Mouse (Mus musculus) limb, embryonic 14.5 days (tissue): ENCODE data around the gene Tmco3. TPM values are rescaled to one million over a fixed set of nuclear protein-coding genes. Genes with fewer than 3 reads are reported as not detected.

Experiments
- ATAC-seq: fragments of 200-750 bp; cut with Nextera tagmentation; 2 replicates; pipeline ENCODE4 v1.8.0; 2017; ENCODE audit warnings: low read depth, moderate number of reproducible peaks, moderate TSS enrichment; ENCODE audit not compliant: low FRiP score
- DNase-seq: peaks from one replicate; pipeline ENCODE4 v3.0.0-alpha.2; 2015; ENCODE audit warnings: low spot score
- H3K27ac ChIP-seq: fragments of 300-500 bp; sonication (generic); replicated peaks from 2 replicates; pipeline ENCODE4 v1.5.1; 2014; ENCODE audit warnings: low read depth, mild to moderate bottlenecking, low read length, moderate library complexity, mixed read lengths
- H3K27me3 ChIP-seq: fragments of 300-500 bp; sonication (generic); 2 replicates; pipeline ENCODE4 v1.6.1; 2014; ENCODE audit warnings: low read length, mixed read lengths; ENCODE audit not compliant: control insufficient read depth, insufficient read depth
- H3K36me3 ChIP-seq: fragments of 300-500 bp; sonication (generic); 2 replicates; pipeline ENCODE4 v1.6.1; 2014; ENCODE audit warnings: mild to moderate bottlenecking, low read length, moderate library complexity, mixed read lengths; ENCODE audit not compliant: control insufficient read depth, insufficient read depth
- H3K4me1 ChIP-seq: fragments of 300-500 bp; sonication (generic); 2 replicates; pipeline ENCODE4 v1.6.1; 2014; ENCODE audit warnings: antibody characterized with exemption, low read length, mixed read lengths; ENCODE audit not compliant: control insufficient read depth, insufficient read depth
- H3K4me2 ChIP-seq: fragments of 300-500 bp; sonication (generic); replicated peaks from 2 replicates; pipeline ENCODE4 v1.6.1; 2014; ENCODE audit warnings: low read depth, mild to moderate bottlenecking, low read length, moderate library complexity; ENCODE audit not compliant: severe bottlenecking
- H3K4me3 ChIP-seq: fragments of 300-500 bp; sonication (generic); replicated peaks from 2 replicates; pipeline ENCODE4 v1.5.1; 2014; ENCODE audit warnings: low read length
- H3K9ac ChIP-seq: fragments of 300-500 bp; sonication (generic); 2 replicates; pipeline ENCODE4 v1.6.1; 2014; ENCODE audit warnings: mild to moderate bottlenecking, low read depth, low read length, moderate library complexity; ENCODE audit not compliant: severe bottlenecking
- H3K9me3 ChIP-seq: fragments of 300-500 bp; sonication (generic); 2 replicates; pipeline ENCODE4 v1.6.1; 2016; ENCODE audit warnings: low read length; ENCODE audit not compliant: control insufficient read depth
- POLR2A ChIP-seq: fragments of 200-500 bp; IDR thresholded peaks from 2 replicates; pipeline ENCODE4 v1.8.0; 2012; ENCODE audit warnings: inconsistent platforms, mild to moderate bottlenecking, moderate library complexity, borderline replicate concordance; ENCODE audit not compliant: insufficient read depth, insufficient read length; ENCODE audit errors: extremely low read depth
- WGBS: fragments of 180-500 bp; shearing (Covaris S2); extraction: QIAGEN DNeasy Blood & Tissue Kit; methylation state at CpG from one replicate; pipeline ENCODE4 v1.1.7; 2014; 5-methylcytosine and 5-hydroxymethylcytosine counted together
- polyA plus RNA-seq, 2 experiments: library from polyadenylated mRNA; depleted of rRNA in 1 of 2; stranded (reverse) in 1 of 2; unstranded in 1 of 2; fragments of >200 nt; fragmentation: Nextera tagmentation in 1 of 2; extraction: Ambion mirVana in 1 of 2; gene quantifications; 2 replicates each; pipeline versions ENCODE4 v1.2.1 to v1.2.3; 2012 to 2014

The Tmco3 gene
- polyA plus RNA-seq, 2 experiments, result 39.4 to 47.0 TPM

DNA sequence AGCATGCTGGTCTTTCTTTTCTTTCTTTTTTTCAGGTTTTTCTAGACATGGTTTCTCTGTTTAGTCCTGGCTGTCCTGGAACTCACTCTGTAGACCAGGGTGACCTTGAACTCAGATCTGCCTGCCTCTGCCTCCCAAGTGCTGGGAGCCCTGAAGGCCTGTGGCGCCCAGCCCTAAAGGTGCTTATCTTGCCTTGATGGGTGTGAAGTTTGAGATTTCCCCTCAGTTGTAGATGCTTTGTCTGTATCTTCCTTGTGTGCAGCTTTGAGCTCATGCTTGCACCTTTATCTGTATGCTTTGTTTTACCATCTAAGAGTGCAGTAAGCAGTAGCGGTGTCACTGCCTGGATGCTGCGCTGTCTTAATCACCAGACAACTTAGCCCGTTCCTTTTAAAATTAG is 55.1 kb downstream of the Tmco3 start:
- Histone ChIP-seq H3K36me3 (peaks cover 79% of the 10 kb centered on the region), H3K27me3 (no peaks in the 10 kb centered on the region)
- WGBS, result 92% methylated on average over 4 of the region's 4 CpGs

GRCm38 (mm10) chr8:13350052-13350451 is 62.1 kb downstream of the Tmco3 start:
- Histone ChIP-seq H3K27me3 (no peaks in the 10 kb centered on the region), H3K4me1 (no peaks in the 10 kb centered on the region), H3K9ac (no peak overlapping the region), H3K36me3 (peaks cover 86% of the 10 kb centered on the region), H3K4me3 (no peak overlapping the region), H3K27ac (no peak overlapping the region), H3K9me3 (no peaks in the 10 kb centered on the region), H3K4me2 (no peak overlapping the region)
- no peak for TF ChIP-seq POLR2A
- no peak for DNase-seq
- 88% methylated on average over 7 of the region's 7 CpGs for WGBS
- ATAC-seq, result no peak

More for the DNA sequence above, 55.1 kb downstream of the Tmco3 start:
- ATAC-seq, result no peak
- no peak overlapping the region for H3K4me3 ChIP-seq
- H3K4me1 ChIP-seq, result peaks cover 10% of the 10 kb centered on the region; the same call in 1 of the 2 replicates
- H3K9ac ChIP-seq, result no peak overlapping the region
- H3K9me3 ChIP-seq, result no peaks in the 10 kb centered on the region
- no peak for DNase-seq
- TF ChIP-seq POLR2A, result no peak
- H3K4me2 ChIP-seq, result no peak overlapping the region
- no peak overlapping the region for H3K27ac ChIP-seq

DNA sequence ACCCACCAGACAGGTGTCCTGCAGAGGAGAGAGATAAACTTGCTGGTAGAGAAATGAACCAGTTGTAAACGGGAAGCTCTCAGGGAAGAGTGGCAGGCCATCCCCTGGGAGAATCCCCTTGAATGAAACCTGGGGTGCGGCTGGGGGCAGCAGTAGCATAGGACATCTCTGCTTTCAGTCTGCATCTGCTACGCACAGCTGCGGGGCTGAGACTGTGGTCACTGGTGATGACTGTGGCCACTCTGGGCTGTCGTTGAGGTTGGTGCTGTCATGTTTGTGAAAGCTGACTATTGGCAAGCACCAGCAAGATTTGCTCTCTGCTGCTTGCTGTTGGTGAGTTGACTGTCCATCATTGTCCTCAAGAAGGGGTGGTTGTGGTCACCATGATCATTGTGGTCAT is 63.6 kb downstream of the Tmco3 start:
- DNase-seq (no peak), ATAC-seq (no peak)
- Histone ChIP-seq H3K9ac (no peak overlapping the region), H3K4me2 (no peak overlapping the region), H3K9me3 (no peaks in the 10 kb centered on the region), H3K27ac (no peak overlapping the region), H3K4me1 (no peaks in the 10 kb centered on the region), H3K36me3 (peaks cover 85% of the 10 kb centered on the region), H3K27me3 (no peaks in the 10 kb centered on the region), H3K4me3 (no peak overlapping the region)
- no peak for TF ChIP-seq POLR2A
- WGBS, result 87% methylated on average over 5 of the region's 5 CpGs

DNA sequence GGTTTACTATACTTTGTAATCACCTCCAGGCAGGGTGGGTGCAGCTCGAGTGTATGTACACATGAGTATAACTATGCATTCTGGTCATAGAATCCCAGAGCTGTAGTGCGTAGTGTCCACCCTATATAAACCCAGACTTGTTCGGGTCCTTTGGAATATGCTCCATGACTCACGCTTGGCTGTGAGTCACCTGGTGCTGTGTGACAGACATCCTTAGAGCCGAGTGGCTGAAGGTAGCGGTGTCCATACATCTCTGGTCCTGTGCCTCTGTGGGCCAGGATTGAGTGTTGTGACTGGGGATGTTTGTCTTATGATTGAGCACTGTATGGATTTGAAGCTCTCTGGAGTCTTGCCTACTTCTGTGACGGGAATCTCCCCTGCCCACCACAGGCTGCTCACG is 64.6 kb downstream of the Tmco3 start:
- no peaks in the 10 kb centered on the region for H3K9me3 ChIP-seq
- no peaks in the 10 kb centered on the region for H3K27me3 ChIP-seq
- 86% methylated on average over 8 of the region's 8 CpGs for WGBS
- TF ChIP-seq POLR2A, result no peak
- H3K36me3 ChIP-seq, result peaks cover 85% of the 10 kb centered on the region
- no peak overlapping the region for H3K4me2 ChIP-seq
- no peak overlapping the region for H3K4me3 ChIP-seq
- no peak for ATAC-seq
- no peak overlapping the region for H3K9ac ChIP-seq
- H3K27ac ChIP-seq, result no peak overlapping the region
- no peak for DNase-seq
- no peaks in the 10 kb centered on the region for H3K4me1 ChIP-seq

DNA sequence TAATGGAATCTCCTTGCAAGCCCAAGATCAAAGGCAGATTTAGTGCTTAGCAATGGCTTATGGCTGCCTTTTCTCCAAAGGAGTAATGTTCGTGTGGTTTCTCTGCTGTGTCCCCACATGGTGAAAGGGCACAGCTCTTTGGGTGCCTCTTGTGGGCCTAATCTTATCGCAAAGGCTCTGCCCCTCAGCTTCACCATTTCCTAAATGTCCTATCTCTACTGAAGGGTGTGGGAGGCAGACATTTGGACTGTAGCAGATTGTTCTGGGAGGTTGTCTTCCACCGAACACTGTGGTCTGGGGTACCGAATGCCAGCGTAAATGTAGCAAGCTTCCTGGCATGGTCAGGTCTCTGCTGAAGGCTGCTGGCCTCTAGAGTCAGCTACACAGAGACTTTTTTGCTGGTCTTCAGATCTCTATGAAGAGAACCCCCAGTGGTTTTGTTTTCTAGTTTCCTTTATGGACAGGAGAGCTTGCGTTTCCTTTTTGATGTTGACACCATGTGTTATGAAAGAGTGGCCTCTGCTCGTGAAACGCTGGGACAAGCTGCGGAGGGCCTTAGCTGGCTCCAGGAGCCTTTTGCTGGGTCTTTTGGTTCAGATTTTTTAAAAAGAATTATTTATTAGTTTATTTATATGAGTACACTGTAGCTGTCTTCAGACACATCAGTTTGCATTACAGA is 65.3 kb downstream of the Tmco3 start:
- no peak for DNase-seq

More for the DNA sequence above, 65.3 kb downstream of the Tmco3 start:
- Histone ChIP-seq H3K4me1 (no peaks in the 10 kb centered on the region), H3K4me3 (no peak overlapping the region), H3K36me3 (peaks cover 85% of the 10 kb centered on the region), H3K27ac (no peak overlapping the region), H3K9me3 (no peaks in the 10 kb centered on the region), H3K27me3 (no peaks in the 10 kb centered on the region), H3K4me2 (no peak overlapping the region), H3K9ac (no peak overlapping the region)
- 76% methylated on average over 9 of the region's 9 CpGs for WGBS
- ATAC-seq, result no peak
- no peak for TF ChIP-seq POLR2A
